Mouse (Mus musculus) T-cell, adult 2 months (primary cell): ENCODE data around the gene Fam104a.
A peak's percentile ranks its signal among the peaks of the same experiment; 100 is the strongest.

Source experiments
- DNase-seq: peaks from one replicate; pipeline ENCODE4 v3.0.0; 2022; ENCODE audit warnings: low spot score

The Fam104a gene

GRCm38 (mm10) chr11:113703758-113704157 lies 19.8 kb upstream of the Fam104a start:
- DNase-seq = peak; percentile 65

GRCm38 (mm10) chr11:113699643-113700042 lies 15.7 kb upstream of the Fam104a start:
- DNase-seq = no peak

- DNase-seq = no peak
Observed at GRCm38 (mm10) chr11:113698013-113698545, 14.1 kb upstream of the Fam104a start.

DNA sequence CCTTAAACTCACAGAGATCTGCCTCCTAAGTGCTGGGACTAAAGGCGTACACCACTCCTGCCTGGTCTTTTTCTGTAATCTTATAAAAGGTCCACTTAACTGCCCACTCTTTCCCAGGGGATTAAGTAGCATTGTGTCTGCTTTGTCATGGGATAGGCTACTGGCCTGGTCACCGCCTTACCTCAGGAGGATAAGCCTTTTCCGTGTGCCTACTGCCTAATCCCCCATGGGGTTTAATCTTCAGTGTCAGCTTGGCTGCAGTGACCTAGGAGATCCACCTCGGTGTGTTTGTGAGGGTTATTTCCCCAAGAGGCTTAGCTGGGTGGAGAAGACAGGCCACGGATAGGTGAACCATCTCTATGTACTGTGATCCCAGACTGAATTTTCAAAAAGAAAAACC lies 13.6 kb upstream of the Fam104a start:
- DNase-seq = no peak

GRCm38 (mm10) chr11:113691851-113692250 lies 7.9 kb upstream of the Fam104a start:
- DNase-seq = no peak

DNA sequence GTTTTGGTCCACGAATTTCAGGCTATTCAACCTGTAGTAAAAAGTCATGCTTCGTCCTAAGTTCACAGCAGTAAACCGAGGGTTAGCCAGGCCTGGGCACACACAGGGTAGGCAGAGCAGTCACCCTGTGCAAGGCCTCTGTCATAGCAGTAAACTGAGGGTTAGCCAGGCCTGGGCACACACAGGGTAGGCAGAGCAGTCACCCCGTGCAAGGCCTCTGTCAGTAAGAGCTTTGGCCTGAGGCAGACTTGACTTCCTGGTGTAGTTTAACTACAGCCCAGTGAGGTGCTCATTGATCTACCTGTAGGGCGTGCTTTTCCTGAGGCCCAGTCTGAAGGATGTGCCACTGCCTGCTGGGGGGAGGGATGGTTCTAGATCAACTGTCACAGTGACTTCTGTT lies 7.4 kb upstream of the Fam104a start:
- DNase-seq = no peak

GRCm38 (mm10) chr11:113690506-113690905 lies 6.6 kb upstream of the Fam104a start:
- no peak for DNase-seq

GRCm38 (mm10) chr11:113687031-113687430 lies 3.1 kb upstream of the Fam104a start:
- DNase-seq = no peak

- DNase-seq = no peak
Observed at GRCm38 (mm10) chr11:113684707-113685426, 912 bp upstream of the Fam104a start.

DNA sequence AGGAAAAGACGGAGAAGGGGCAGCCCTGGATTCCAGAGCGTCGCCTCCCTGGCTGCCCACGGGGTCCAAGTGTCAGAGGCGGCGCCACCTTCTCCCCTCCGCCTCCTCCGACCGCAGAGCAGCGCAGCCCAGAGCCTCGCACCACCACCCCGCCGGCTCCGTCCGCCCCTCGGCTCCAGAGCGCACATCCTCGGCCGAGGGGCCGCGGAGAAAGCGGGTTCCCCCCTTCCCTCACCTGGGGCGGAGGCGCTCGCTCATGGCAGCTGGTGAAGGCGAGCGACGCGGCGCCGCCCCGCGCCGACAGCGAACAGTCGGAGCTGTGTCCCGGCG lies 363 bp downstream of the Fam104a start:
- DNase-seq = no peak

DNA sequence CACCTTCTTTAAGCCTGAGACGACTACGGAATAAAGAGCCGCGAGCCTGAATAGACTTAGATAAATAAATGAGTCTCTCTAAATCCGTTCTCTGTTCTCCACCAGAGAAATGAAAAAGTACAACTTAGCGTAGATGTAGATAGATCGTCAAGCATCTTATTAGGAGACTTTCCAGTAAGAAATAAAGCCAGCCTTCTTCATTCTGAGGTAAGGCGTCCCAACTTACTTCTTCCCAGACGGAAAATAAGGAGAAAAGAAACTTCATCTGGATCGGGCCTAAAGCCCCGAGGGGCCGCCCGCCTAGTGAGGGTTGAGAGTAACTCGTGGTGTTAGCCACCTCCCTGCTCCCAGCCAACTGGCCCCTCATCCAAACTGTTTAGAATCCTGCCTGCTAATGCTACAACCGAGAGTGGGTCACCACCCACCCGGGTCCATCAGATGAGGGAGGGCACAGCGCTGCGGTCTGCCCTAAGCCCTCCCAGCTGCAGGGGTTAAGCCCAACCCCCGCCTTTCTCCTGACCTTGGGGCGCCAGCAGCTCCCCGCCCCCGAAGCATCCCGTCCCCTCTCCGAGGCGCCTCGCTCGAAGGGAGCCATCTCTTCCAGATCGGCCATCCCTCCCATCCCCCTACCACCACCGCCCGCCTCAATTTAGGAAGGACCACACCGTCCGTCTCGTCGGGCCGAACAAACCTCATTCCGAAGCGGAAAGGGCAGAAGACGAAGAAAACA lies 893 bp downstream of the Fam104a start:
- peak; percentile 27 for DNase-seq

DNA sequence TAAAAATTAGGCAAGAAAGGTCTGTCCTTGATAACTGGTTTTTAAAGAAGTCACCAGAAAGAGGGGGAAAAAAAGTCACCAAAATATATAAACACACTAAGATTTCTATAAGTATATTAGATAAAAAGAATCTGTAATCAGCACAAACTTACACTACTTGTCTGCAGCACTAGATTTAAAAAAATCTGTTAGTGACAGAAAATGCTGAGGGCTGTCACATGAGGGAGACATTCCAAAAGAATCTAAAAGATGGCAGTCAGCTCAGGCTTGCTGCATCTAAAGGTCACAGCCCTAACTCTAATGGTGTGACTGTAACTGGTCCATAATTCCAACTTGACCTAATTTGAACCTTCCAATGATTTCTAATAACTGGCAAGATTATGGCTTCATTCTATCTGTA lies 2.0 kb downstream of the Fam104a start:
- DNase-seq = no peak

GRCm38 (mm10) chr11:113680954-113681353 lies 3.0 kb downstream of the Fam104a start:
- no peak for DNase-seq

GRCm38 (mm10) chr11:113678373-113678772 lies 5.6 kb downstream of the Fam104a start:
- no peak for DNase-seq

GRCm38 (mm10) chr11:113677378-113677777 lies 6.6 kb downstream of the Fam104a start:
- DNase-seq = no peak

DNA sequence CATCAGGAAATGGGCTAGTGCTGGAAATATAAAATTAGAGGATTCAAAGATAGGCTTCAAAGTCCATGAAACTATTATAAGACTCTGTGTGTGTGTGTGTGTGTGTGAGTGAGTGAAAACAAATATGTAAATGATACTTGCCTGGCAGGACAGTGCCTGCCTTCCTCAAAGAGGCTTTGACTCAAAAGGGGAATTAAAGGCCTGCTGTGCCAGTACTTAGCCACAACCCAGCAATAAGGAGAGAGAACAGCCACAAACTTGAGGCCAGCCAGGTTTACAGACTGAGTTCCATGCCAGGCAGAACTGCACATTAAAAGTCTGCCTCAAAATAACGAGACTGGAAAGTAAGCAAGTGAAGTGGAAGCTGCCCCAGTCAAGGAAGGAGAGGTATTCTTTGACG lies 7.1 kb downstream of the Fam104a start:
- no peak for DNase-seq

DNA sequence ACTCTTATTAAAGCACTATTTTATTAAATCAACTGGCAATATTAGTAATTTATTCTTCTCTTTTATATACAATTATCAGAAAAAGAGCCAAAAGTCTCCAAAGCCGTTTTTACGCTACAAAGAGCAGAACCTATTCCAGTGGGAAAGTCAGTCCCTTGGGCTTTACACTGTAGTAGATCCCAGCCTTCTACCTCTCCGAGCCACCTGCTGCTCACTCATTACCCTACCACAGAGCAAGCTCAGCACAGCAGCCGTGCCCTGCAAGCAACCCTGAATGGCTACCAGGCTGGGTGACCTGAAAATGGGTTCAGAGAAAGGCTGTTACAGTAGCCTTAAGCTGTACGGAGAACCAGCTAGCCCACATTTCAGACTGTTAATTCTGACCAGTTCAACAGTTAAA lies 9.4 kb downstream of the Fam104a start:
- no peak for DNase-seq

DNA sequence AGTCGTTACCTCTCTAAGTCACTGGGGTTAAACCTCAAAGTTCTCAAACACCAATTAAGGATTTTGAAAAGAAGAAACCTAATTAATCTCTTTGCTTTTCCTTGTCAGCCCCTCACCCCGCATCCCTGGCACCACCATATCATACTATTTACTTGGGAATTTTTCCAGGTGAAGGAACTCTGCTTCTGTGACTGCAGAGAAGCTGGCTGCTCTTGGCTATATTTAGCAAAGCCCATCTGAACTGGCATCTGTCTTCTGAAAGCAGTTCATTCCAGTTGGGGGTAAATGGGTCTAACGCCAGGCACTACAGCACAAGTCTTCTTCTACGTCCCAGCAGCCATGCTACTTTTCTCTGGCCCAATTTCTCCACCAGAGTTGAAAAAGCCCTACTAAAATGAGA lies 10.3 kb downstream of the Fam104a start:
- DNase-seq = no peak

DNA sequence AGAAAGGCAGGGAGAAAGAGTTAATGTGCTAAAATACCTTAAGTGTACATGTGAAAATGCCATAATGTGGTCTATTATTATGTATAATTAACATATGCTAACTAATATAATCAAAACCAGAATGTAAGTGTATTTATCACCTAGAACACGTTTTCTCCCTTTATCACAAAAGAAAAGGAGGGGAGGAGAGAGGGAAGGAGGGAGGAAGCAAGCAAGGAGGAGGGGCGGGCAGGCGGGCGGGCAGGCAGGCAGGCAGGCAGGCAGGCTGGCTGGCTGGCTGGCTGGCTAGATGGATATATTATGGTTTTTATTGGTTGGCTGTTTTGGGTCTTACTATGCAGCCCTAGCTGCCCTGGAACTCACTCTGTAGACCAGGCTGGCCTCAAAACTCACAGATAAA lies 14.2 kb downstream of the Fam104a start:
- no peak for DNase-seq

DNA sequence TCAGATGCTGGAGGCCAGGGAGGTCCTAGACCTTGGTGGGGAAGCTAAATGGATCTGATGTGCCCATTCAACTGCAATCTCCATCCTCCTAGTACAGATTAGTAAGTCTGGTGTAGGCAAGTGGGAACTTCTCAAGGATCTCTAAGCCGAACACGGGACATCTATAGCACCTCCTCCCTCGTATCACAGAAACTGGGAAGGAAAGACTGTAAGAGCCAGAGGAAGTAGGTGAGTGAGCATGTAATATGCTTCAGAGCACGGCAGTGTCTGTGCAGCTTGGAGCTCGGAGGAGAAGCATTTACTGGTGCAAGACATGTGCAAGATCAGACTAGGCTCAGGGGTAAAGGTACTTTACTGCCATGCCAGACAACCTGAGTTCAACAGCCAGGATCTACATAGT lies 15.1 kb downstream of the Fam104a start:
- DNase-seq = no peak

GRCm38 (mm10) chr11:113667704-113668103 lies 16.3 kb downstream of the Fam104a start:
- no peak for DNase-seq

DNA sequence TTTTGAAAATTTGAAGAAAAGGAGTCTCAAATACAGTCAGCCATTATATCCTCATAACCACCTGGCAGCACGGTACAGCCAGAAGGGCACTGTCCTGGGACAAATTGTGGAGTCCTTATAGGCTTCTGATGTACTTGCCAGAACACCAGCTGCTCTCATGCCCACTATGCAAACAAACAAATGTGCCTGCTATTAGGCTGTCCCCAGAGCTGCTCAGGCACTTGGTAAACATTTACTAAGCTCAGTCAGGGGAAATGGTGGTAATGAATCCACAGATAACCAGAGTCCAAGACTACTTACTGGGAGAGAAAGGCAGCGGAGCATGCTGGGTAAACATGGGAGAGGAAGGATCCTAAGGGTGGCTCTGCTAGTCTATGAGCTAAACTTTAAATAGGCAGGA lies 16.8 kb downstream of the Fam104a start:
- DNase-seq = no peak

- DNase-seq = peak; percentile 23
Observed at GRCm38 (mm10) chr11:113666648-113667047, 17.3 kb downstream of the Fam104a start.

GRCm38 (mm10) chr11:113666205-113666604 lies 17.8 kb downstream of the Fam104a start:
- no peak for DNase-seq
